Mouse (Mus musculus) kidney, embryonic 14.5 days (tissue): Measurements from ENCODE around the gene Sox6. TPM values are rescaled to one million over a fixed set of nuclear protein-coding genes. Genes with fewer than 3 reads are reported as not detected.

Experiments
- ATAC-seq: fragments of 200-750 bp; cut with Nextera tagmentation; 2 replicates; pipeline ENCODE4 v1.8.0; 2017; ENCODE audit warnings: moderate number of reproducible peaks, mild to moderate bottlenecking, moderate TSS enrichment, moderate library complexity; ENCODE audit not compliant: low FRiP score, low TSS enrichment
- H3K27ac ChIP-seq: fragments of 300-500 bp; sonication (generic); 2 replicates; pipeline ENCODE4 v1.5.1; 2014; ENCODE audit warnings: low read depth, mild to moderate bottlenecking, low read length, moderate library complexity, mixed read lengths
- H3K27me3 ChIP-seq: fragments of 300-500 bp; sonication (generic); 2 replicates; pipeline ENCODE4 v1.6.1; 2014; ENCODE audit warnings: mild to moderate bottlenecking, low read length; ENCODE audit not compliant: control insufficient read depth, insufficient read depth
- H3K36me3 ChIP-seq: fragments of 300-500 bp; sonication (generic); 2 replicates; pipeline ENCODE4 v1.6.1; 2014; ENCODE audit warnings: low read length, mixed read lengths; ENCODE audit not compliant: control insufficient read depth, insufficient read depth
- H3K4me1 ChIP-seq: fragments of 300-500 bp; sonication (generic); 2 replicates; pipeline ENCODE4 v1.6.1; 2014; ENCODE audit warnings: low read length, mixed read lengths; ENCODE audit not compliant: control insufficient read depth, insufficient read depth
- H3K4me2 ChIP-seq: fragments of 300-500 bp; sonication (generic); replicated peaks from 2 replicates; pipeline ENCODE4 v1.6.1; 2014; ENCODE audit warnings: low read depth, mild to moderate bottlenecking, low read length
- H3K4me3 ChIP-seq: fragments of 300-500 bp; sonication (generic); 2 replicates; pipeline ENCODE4 v1.5.1; 2014; ENCODE audit warnings: mild to moderate bottlenecking, low read length
- H3K9ac ChIP-seq: fragments of 300-500 bp; sonication (generic); 2 replicates; pipeline ENCODE4 v1.6.1; 2014; ENCODE audit warnings: low read depth, mild to moderate bottlenecking, low read length, moderate library complexity
- H3K9me3 ChIP-seq: fragments of 300-500 bp; sonication (generic); 2 replicates; pipeline ENCODE4 v1.6.1; 2016; ENCODE audit warnings: low read length; ENCODE audit not compliant: control insufficient read depth
- WGBS: fragments of 180-500 bp; shearing (Covaris S2); extraction: QIAGEN DNeasy Blood & Tissue Kit; methylation state at CpG from one replicate; pipeline ENCODE4 v1.1.7; 2014; 5-methylcytosine and 5-hydroxymethylcytosine counted together
- polyA plus RNA-seq: library from polyadenylated mRNA; unstranded; fragments of >200 nt; fragmentation: Nextera tagmentation; extraction: Ambion mirVana; gene quantifications from 2 replicates; pipeline ENCODE4 v1.2.1, GENCODE M21; 2014

The Sox6 gene
- polyA plus RNA-seq, 1 experiment from 2014 or later: 15.1 TPM

DNA sequence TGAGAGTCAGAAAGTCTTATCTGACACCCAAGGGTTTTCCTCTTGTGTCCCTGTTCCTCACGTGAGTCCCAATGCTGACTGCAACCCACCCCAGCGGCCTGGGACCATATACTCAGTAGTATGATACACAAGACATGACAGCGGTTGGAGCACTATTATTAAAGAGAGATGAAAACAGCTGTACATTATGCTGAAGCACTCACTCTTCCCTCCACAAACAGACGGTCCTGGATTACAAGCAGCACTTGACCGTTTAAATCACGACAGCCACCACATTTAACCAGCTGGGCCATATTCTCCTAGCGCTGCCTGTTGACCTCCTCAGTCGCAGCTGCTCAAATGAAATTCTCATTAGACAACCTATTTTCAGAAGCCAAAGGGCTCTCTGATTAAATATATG lies 272.3 kb downstream of the Sox6 start:
- no peak overlapping the region for H3K9ac ChIP-seq
- no peak for ATAC-seq
- no peak overlapping the region for H3K27ac ChIP-seq
- H3K9me3 ChIP-seq: no peaks in the 10 kb centered on the region
- H3K4me1 ChIP-seq: no peaks in the 10 kb centered on the region
- H3K27me3 ChIP-seq: no peaks in the 10 kb centered on the region
- no peak overlapping the region for H3K4me2 ChIP-seq
- H3K4me3 ChIP-seq: no peak overlapping the region
- WGBS: 78% methylated on average over 8 of the region's 8 CpGs
- H3K36me3 ChIP-seq: no peaks in the 10 kb centered on the region

- H3K4me1 ChIP-seq: no peaks in the 10 kb centered on the region
- H3K9ac ChIP-seq: no peak overlapping the region
- no peaks in the 10 kb centered on the region for H3K27me3 ChIP-seq
- H3K4me3 ChIP-seq: no peak overlapping the region
- no peak overlapping the region for H3K27ac ChIP-seq
- H3K4me2 ChIP-seq: no peak overlapping the region
- ATAC-seq: no peak
- H3K36me3 ChIP-seq: no peaks in the 10 kb centered on the region
- WGBS: 67% methylated on average over 2 of the region's 2 CpGs
- no peaks in the 10 kb centered on the region for H3K9me3 ChIP-seq
These were observed 274.7 kb downstream of the Sox6 start for GRCm38 (mm10) chr7:115763851-115764250.

GRCm38 (mm10) chr7:115758172-115758571 lies 280.4 kb downstream of the Sox6 start:
- no peak for ATAC-seq
- no peaks in the 10 kb centered on the region for H3K9me3 ChIP-seq
- H3K4me3 ChIP-seq: no peak overlapping the region
- H3K36me3 ChIP-seq: no peaks in the 10 kb centered on the region
- H3K27me3 ChIP-seq: no peaks in the 10 kb centered on the region
- WGBS: 23% methylated on average over 1 of the region's 1 CpGs
- no peaks in the 10 kb centered on the region for H3K4me1 ChIP-seq
- H3K9ac ChIP-seq: no peak overlapping the region
- no peak overlapping the region for H3K4me2 ChIP-seq
- H3K27ac ChIP-seq: no peak overlapping the region

GRCm38 (mm10) chr7:115755272-115755671 lies 283.3 kb downstream of the Sox6 start:
- Histone ChIP-seq H3K36me3 (no peaks in the 10 kb centered on the region), H3K4me1 (peaks cover 6% of the 10 kb centered on the region), H3K27me3 (no peaks in the 10 kb centered on the region), H3K27ac (no peak overlapping the region), H3K9ac (no peak overlapping the region), H3K9me3 (no peaks in the 10 kb centered on the region), H3K4me3 (no peak overlapping the region), H3K4me2 (no peak overlapping the region)
- no peak for ATAC-seq
- WGBS: 55% methylated on average over 4 of the region's 4 CpGs

GRCm38 (mm10) chr7:115754216-115754615 lies 284.4 kb downstream of the Sox6 start:
- H3K4me3 ChIP-seq: no peak overlapping the region
- no peaks in the 10 kb centered on the region for H3K36me3 ChIP-seq
- ATAC-seq: no peak
- H3K9ac ChIP-seq: no peak overlapping the region
- H3K27me3 ChIP-seq: no peaks in the 10 kb centered on the region
- no peak overlapping the region for H3K27ac ChIP-seq
- H3K4me1 ChIP-seq: peaks cover 8% of the 10 kb centered on the region
- H3K4me2 ChIP-seq: no peak overlapping the region
- no peaks in the 10 kb centered on the region for H3K9me3 ChIP-seq
- WGBS: 77% methylated on average over 7 of the region's 7 CpGs

GRCm38 (mm10) chr7:115752121-115752634 lies 286.4 kb downstream of the Sox6 start:
- Histone ChIP-seq H3K27me3 (no peaks in the 10 kb centered on the region), H3K4me1 (peaks cover 8% of the 10 kb centered on the region), H3K4me3 (no peak overlapping the region), H3K4me2 (no peak overlapping the region), H3K9ac (no peak overlapping the region), H3K9me3 (no peaks in the 10 kb centered on the region), H3K36me3 (no peaks in the 10 kb centered on the region), H3K27ac (no peak overlapping the region)
- 42% methylated on average over 5 of the region's 5 CpGs for WGBS
- no peak for ATAC-seq

- no peak overlapping the region for H3K4me3 ChIP-seq
- 36% methylated on average over 3 of the region's 3 CpGs for WGBS
- H3K36me3 ChIP-seq: no peaks in the 10 kb centered on the region
- H3K9me3 ChIP-seq: no peaks in the 10 kb centered on the region
- H3K27me3 ChIP-seq: no peaks in the 10 kb centered on the region
- H3K4me2 ChIP-seq: no peak overlapping the region
- H3K27ac ChIP-seq: no peak overlapping the region; the same call in 1 of the 2 replicates
- ATAC-seq: no peak
- no peak overlapping the region for H3K9ac ChIP-seq
- H3K4me1 ChIP-seq: peaks cover 8% of the 10 kb centered on the region
These were observed 287.5 kb downstream of the Sox6 start for GRCm38 (mm10) chr7:115751083-115751482.

- H3K4me2 ChIP-seq: no peak overlapping the region
- H3K27ac ChIP-seq: peak overlapping the region; percentile 37
- no peaks in the 10 kb centered on the region for H3K9me3 ChIP-seq
- no peaks in the 10 kb centered on the region for H3K36me3 ChIP-seq
- peaks cover 8% of the 10 kb centered on the region for H3K4me1 ChIP-seq
- H3K9ac ChIP-seq: no peak overlapping the region
- H3K4me3 ChIP-seq: no peak overlapping the region
- ATAC-seq: peak; percentile 71
- WGBS: 29% methylated on average over 8 of the region's 8 CpGs
- H3K27me3 ChIP-seq: no peaks in the 10 kb centered on the region
These were observed 288.2 kb downstream of the Sox6 start for GRCm38 (mm10) chr7:115750275-115750825.

DNA sequence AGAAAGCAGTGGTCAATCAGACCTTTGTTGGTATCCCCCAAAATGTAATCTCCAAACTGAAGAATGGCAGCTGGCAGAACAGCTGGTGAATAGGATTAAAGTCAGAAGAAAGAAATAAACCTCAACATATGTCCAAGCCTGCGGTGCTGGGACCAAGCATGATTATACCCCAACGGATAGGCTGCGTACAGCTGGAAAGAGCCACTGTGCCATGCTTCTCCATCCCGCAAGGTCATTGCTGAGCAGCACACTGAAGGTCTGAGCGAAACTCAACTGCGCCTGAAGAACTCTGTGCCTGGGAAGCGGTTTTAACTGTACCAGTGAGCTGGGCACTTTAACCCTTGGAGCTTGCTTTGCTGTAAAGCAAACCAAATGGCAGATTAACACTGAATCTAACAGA lies 291.1 kb downstream of the Sox6 start:
- Histone ChIP-seq H3K4me2 (no peak overlapping the region), H3K27ac (no peak overlapping the region), H3K9me3 (no peaks in the 10 kb centered on the region), H3K4me1 (peaks cover 8% of the 10 kb centered on the region), H3K9ac (no peak overlapping the region), H3K36me3 (no peaks in the 10 kb centered on the region), H3K27me3 (no peaks in the 10 kb centered on the region), H3K4me3 (no peak overlapping the region)
- ATAC-seq: no peak
- WGBS: 80% methylated on average over 7 of the region's 7 CpGs
